Mouse (Mus musculus): Measurements from ENCODE around the gene Clstn2.

Gene Clstn2

GRCm38 (mm10) chr9:97953746-97954359 lies 79.1 kb downstream of the Clstn2 start:
- no peak for DNase-seq (ENCODE audit: low read depth, low spot score)

GRCm38 (mm10) chr9:97950378-97951006 lies 82.5 kb downstream of the Clstn2 start:
- DNase-seq (ENCODE audit: low read depth, low spot score): no peak

- DNase-seq (ENCODE audit: low read depth, low spot score): no peak
Observed at GRCm38 (mm10) chr9:97919326-97919725, 113.7 kb downstream of the Clstn2 start.

GRCm38 (mm10) chr9:97891415-97891814 lies 141.6 kb downstream of the Clstn2 start:
- no peak for DNase-seq (ENCODE audit: low read depth, low spot score)

- DNase-seq (ENCODE audit: low read depth, low spot score): no peak
Observed at GRCm38 (mm10) chr9:97883336-97883735, 149.6 kb downstream of the Clstn2 start.

- no peak for DNase-seq (ENCODE audit: low read depth, low spot score)
Observed at GRCm38 (mm10) chr9:97867013-97867700, 165.8 kb downstream of the Clstn2 start.

GRCm38 (mm10) chr9:97852859-97853258 lies 180.1 kb downstream of the Clstn2 start:
- DNase-seq (ENCODE audit: low read depth, low spot score): no peak

GRCm38 (mm10) chr9:97847873-97848838 lies 184.8 kb downstream of the Clstn2 start:
- no peak for DNase-seq (ENCODE audit: low read depth, low spot score)

- no peak for DNase-seq (ENCODE audit: low read depth, low spot score)
Observed at GRCm38 (mm10) chr9:97842054-97842453, 190.9 kb downstream of the Clstn2 start.

- DNase-seq (ENCODE audit: low read depth, low spot score): no peak
Observed at GRCm38 (mm10) chr9:97831216-97831615, 201.8 kb downstream of the Clstn2 start.

- DNase-seq (ENCODE audit: low read depth, low spot score): no peak
Observed at GRCm38 (mm10) chr9:97829919-97830318, 203.1 kb downstream of the Clstn2 start.

GRCm38 (mm10) chr9:97827689-97828088 lies 205.3 kb downstream of the Clstn2 start:
- no peak for DNase-seq (ENCODE audit: low read depth, low spot score)

- no peak for DNase-seq (ENCODE audit: low read depth, low spot score)
Observed at GRCm38 (mm10) chr9:97826077-97826947, 206.7 kb downstream of the Clstn2 start.

GRCm38 (mm10) chr9:97817116-97817515 lies 215.9 kb downstream of the Clstn2 start:
- no peak for DNase-seq (ENCODE audit: low read depth, low spot score)

- DNase-seq (ENCODE audit: low read depth, low spot score): no peak
Observed at GRCm38 (mm10) chr9:97816143-97816805, 216.7 kb downstream of the Clstn2 start.

GRCm38 (mm10) chr9:97813157-97813556 lies 219.8 kb downstream of the Clstn2 start:
- no peak for DNase-seq (ENCODE audit: low read depth, low spot score)

- DNase-seq (ENCODE audit: low read depth, low spot score): no peak
Observed at GRCm38 (mm10) chr9:97807031-97807430, 225.9 kb downstream of the Clstn2 start.

GRCm38 (mm10) chr9:97793661-97794060 lies 239.3 kb downstream of the Clstn2 start:
- DNase-seq (ENCODE audit: low read depth, low spot score): peak; percentile 55

GRCm38 (mm10) chr9:97788151-97788670 lies 244.8 kb downstream of the Clstn2 start:
- DNase-seq (ENCODE audit: low read depth, low spot score): no peak

GRCm38 (mm10) chr9:97780032-97780616 lies 252.9 kb downstream of the Clstn2 start:
- no peak for DNase-seq (ENCODE audit: low read depth, low spot score)

Data from forelimb bud, embryonic 11.5 days (tissue).